Comparison of ENCODE assay signal across 23 mouse cellular contexts in the genomic region with DNA sequence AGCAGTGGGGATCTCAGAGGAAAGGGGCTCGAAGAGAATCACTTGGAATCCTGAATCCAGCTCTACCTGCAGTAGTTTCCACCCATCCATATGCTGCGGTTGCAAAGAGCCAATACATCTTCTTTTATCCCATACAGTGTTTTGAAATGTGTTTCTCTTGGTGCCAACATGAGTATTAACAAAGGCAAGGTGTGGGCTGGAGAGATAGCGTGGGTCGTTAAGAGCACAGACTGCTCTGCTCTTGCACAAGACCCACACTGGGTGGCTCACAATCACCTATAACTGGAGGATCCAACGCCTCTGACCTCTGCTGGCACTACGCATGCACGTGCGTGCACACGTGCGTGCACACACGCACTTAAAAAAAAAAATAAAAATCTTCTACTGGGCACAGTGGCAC.
"Had no signal": no experiment of that assay in that cellular context is flagged by ENCODE, and none has a peak within 500 bp of the region (broad histone marks: within the 10 kb centered on the region; RNA-seq: fewer than 3 reads in every experiment).

No protein-coding gene starts in this region.

- H3K9ac ChIP-seq: kidney, embryonic 15.5 days; limb, embryonic 13.5 days; liver, embryonic 14.5 days; liver, postnatal 0 days; lung, embryonic 14.5 days; neural tube, embryonic 12.5 days; neural tube, embryonic 15.5 days; stomach, embryonic 15.5 days had no signal

- H3K9me3 ChIP-seq: kidney, embryonic 15.5 days; limb, embryonic 10.5 days; limb, embryonic 13.5 days; megakaryocyte, embryonic 14.5 days; neural tube, embryonic 12.5 days; neural tube, embryonic 15.5 days; stomach, embryonic 15.5 days had no signal

- H3K4me3 ChIP-seq: kidney, embryonic 15.5 days; limb, embryonic 10.5 days; limb, embryonic 13.5 days; megakaryocyte, embryonic 14.5 days; neural tube, embryonic 12.5 days; neural tube, embryonic 15.5 days; stomach, embryonic 15.5 days had no signal

- H3K36me3 ChIP-seq: kidney, embryonic 15.5 days; limb, embryonic 10.5 days; limb, embryonic 13.5 days; neural tube, embryonic 12.5 days; neural tube, embryonic 15.5 days; stomach, embryonic 15.5 days had no signal

- DNase-seq: kidney, adult 11 months; kidney, adult 8-10 months; kidney, postnatal 10 days; kidney, postnatal 4 days; layer of hippocampus, adult 9-11 months; liver; liver, postnatal 0 days; lung, embryonic 14.5 days; midbrain, embryonic 14.5 days; right cerebral cortex, adult 18-20 months; right cerebral cortex, postnatal 14 days; right cerebral cortex, postnatal 4 days; thymus, postnatal 25 days had no signal

- ATAC-seq: liver, postnatal 0 days; lung, postnatal 0 days had no signal

- H3K4me1 ChIP-seq: limb, embryonic 10.5 days; limb, embryonic 13.5 days; neural tube, embryonic 12.5 days; neural tube, embryonic 15.5 days; stomach, embryonic 15.5 days had no signal

- H3K27ac ChIP-seq: kidney, embryonic 15.5 days; limb, embryonic 10.5 days; limb, embryonic 13.5 days; liver, embryonic 14.5 days; macrophage; neural tube, embryonic 12.5 days; neural tube, embryonic 15.5 days; stomach, embryonic 15.5 days had no signal
